Mouse (Mus musculus): ENCODE measurements around the gene Tnr.

GRCm38 (mm10) chr1:159614644-159615431, 91.3 kb downstream of the Tnr start:
- TF ChIP-seq MYB (IDR thresholded peaks at IDR 0.05; ENCODE audit: low read depth, low read length) (no peak), CTCF (IDR thresholded peaks at IDR 0.05 in 2 of 3, conservative IDR thresholded peaks at IDR 0.05 in 1 of 3; ENCODE audit: control insufficient read depth in 1 of 3, insufficient read depth in 1 of 3, low read depth in 2 of 3, low read length in 3 of 3, poor library complexity in 1 of 3, severe bottlenecking in 1 of 3) (no peak), POLR2A (IDR thresholded peaks at IDR 0.05; ENCODE audit: control insufficient read depth in 1 of 2, insufficient read depth in 1 of 2, low read depth in 1 of 2, low read length in 2 of 2, poor library complexity in 1 of 2) (no peak), TCF12 (IDR thresholded peaks at IDR 0.05; ENCODE audit: low read depth, low read length) (no peak), USF1 (IDR thresholded peaks at IDR 0.05; ENCODE audit: low read depth, low read length) (no peak), CHD2 (IDR thresholded peaks at IDR 0.05; ENCODE audit: low read length) (no peak)
